Mouse (Mus musculus) ZHBTc4 (cell line): ENCODE results near the gene Fam102b.

ENCODE experiments used
- DNase-seq: peaks from one replicate; pipeline ENCODE4 v3.0.0-alpha.2; 2011; ENCODE audit warnings: low read depth, low spot score

Gene Fam102b

DNA sequence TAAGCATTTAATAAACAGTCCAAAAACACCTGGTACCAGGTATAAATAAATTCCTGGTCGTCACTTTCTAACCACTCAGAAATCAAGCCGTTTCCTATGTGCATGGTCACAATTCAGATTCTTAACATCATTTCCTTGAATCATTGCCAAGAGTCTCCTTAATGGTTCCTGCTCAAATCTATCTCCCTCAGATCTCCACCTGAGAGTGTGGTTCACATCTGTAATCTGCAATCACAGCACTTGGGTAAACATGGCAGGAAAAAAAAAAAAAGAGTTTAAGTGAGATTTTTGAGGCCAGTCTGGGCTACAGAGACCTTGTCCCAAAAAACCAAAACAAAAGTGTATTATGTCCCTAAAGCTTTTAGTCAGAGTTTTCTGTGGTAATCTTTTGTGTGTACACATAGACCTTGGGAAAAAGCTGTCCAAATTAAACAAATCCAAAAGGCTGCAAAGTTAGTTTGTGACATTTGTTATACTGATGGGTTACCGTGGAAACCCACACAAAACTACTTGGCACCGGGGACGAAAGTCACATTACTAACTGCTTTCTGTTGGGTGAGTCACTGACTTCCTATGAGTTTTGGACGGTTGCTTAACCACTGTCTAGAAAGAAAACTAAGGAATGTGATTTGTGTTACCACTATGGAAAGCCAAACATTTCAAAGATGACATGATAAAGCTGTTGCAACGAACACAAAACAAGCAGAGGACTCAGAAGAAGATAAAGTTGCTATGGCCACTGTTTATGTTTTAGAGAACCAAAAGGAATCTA lies 16.7 kb downstream of the Fam102b start:
- DNase-seq = no peak

DNA sequence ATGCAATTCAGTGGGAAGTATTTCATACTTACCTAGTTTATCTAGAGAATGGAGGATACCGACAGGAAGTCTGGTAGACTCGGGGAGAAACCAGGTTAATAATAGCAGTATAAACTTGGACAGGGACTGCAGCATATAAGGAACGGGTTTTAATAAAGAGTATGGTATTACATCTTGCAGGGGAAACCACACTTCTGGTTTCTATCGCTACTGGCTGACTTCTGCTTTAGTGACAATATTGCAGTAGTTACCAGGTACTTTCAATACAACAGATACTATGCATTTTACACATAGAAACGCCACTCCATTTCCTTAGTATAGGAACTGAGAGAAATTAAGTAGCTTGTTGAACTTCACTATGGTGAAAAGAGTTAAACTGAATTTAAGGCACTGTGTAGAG lies 19.2 kb downstream of the Fam102b start:
- DNase-seq = no peak

DNA sequence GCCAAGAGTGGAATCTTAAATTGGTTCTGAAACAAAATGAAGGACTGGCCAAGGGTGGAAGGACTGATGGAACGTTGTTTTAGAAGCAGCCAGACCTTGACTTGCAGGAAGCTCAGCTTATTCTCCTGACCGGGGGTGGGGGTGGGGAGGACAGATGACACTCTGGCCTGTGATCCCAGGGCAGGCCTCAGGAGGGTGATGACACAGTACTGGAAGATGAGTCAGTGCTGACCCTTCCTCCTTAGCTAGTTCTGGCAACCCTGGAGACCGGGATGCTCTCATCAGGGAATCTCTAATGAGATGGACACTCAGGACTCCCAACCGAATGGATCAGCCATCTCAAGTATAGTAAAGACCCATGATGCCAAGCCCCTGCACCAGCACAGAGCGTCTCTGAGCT lies 21.6 kb downstream of the Fam102b start:
- DNase-seq = no peak

DNA sequence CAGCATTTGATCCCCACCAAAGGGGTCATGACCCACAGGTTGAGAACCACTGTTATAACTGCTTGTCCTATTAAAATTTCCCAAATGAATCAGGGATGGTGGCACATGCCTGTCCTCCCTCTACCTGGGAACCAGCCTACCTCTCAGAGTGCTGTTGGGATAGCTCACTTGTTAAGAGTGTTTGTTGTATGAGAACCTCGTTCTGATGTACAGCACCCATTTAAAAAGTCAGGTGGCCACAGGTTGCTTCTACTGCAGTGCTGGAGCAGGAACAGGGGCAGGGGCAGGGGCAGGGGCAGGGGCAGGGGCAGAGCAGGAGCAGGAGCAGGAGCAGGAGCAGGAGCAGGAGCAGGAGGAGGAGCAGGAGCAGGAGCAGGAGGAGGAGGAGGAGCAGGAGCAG lies 28.2 kb downstream of the Fam102b start:
- DNase-seq = no peak

DNA sequence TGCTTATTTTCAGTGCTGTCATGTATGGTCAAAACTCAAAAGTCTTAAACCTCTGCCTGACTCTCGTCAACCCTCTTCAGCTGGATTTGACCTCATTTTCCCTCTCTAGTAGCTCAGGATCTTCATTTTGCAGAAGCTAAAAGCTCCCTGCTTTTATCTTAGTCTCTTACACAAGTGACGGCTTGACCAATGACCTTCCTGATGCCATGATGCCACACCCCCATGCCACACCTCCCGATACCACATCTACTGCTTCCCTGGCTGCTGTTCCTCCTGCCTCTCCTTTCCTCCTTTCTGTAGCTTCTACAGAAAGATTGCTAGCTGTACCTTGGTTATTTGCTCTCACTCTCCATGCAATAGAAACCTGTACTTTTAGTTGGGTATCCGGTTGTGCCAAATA lies 29.6 kb downstream of the Fam102b start:
- DNase-seq = no peak

DNA sequence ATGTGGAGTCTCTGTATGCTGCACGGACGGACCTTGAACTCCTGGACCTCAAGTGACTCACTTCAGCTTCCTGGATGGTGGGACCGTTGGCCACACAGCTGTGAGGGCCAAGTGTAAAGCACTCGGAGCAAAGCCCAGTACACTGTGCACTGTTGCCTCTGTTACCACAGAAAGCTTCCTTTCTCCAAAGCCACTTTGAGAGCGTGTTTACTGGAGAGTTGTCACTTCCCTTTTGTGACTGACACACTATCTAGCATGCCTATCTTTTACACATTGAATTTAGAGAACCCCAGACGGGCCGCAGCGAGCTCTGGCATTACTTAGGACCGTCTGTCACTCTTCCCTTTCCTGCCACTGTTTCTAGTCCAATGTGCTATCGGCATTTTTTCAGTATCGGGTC lies 30.1 kb downstream of the Fam102b start:
- no peak for DNase-seq

DNA sequence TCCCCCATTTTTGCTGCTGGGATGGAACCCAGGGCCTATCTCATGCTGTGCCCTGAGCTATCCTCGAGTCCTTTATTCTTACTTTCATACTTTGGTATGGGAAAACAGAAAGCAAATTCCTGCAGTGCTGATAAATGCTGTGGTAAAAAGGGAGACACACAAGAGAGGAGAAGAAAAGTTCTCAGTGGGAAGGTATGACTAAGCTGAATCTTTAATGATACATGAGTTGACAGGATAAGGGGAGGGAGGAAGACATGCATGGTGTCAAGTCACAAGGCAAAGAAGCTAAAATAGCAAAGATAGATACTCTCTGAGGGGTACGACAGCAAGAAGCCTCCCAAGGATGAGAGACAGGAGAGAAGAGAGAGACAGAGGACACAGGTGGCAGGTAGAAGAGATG lies 32.0 kb downstream of the Fam102b start:
- no peak for DNase-seq

DNA sequence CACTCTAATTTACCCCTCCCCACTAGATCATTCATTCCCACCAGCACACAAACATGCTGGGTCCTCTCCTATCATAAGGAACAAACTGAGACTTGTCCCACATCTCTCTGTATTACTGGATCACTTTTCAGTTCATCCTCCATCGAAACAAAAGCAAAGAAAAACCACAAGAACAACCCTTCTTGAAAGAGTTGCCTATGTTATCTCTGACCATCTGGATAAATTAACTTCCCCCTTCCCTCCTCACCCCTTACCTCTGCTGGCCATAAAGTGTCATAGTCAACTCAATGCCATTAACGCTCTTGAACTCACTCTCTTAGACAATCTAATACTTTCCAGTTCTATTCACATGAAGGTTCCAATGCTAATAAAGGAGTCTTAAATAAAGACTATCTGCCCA lies 32.9 kb downstream of the Fam102b start:
- no peak for DNase-seq

DNA sequence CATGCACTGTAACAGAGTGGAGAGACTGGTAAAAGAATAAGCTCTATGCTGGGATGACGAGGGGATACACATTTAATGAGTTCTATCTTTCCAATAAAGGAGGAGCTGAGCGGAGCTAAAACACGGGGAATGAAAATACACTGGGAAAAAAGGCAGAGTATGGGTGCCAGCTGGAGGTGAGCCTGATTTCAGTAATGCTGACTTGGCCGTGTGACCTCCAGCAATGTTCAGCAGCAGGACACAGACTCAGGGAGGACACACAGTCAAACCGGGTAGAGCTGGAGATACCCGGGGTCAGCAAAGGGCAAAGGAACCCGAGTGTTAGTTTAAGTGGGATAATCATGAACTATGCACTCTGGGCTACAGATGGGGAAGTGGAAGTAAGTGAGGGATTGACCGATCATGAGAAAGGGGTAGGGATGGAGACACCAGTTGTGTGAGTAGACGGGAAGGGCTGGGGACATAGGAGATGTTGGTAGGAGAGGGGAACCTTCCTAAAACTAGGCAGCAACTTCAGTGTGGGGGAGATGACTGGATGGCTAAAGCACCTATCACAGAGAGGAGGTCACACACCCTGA lies 37.3 kb downstream of the Fam102b start:
- DNase-seq = no peak

DNA sequence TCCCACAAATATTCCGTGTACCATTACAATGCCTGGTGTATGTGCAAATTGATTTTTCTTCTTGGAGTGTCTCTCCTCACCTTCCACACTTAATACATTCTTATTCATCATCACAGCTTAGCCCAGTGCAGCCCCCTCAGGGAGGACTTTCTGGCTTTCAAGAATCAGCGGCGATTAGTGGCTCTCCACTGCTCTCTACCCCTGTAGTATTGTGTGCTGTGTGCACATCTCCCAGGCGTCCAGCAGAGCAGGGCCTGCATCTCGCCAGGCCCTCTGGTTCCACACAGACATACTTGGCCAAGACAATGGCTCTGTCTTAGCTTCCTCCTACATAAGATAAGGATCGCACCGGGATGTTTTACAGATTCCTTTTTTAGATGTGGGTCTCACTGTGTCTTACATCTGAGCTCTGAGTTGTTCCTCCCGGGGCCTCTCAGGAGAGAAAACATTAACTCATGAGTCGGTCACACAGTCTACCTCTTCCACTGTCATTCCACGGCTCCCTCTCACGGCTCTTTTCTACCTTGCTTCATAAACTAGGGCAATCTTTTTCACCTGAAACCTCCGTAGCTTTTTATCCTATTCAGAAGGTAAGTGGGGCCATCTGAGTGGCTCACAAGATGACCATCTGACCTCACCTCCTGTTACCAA lies 40.3 kb downstream of the Fam102b start:
- no peak for DNase-seq

DNA sequence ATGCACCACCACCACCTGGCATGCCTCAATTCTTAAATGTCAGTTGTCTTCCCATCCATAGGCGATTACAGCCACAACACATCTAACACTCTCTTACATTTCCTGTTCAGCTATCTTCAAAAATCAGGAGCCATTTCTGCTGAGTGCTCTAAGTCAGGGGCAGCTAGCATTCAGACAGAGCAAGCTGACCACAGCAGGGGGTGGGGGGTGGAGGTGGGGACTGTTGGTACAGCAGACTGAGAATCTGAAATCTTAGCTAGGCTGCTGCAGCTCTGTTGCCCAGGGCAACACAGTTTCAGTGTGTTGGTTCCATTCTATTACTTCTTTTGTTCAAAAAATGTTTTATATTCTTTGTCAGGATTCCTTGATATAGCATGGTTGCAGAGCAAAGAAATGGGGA lies 40.9 kb downstream of the Fam102b start:
- DNase-seq = no peak

DNA sequence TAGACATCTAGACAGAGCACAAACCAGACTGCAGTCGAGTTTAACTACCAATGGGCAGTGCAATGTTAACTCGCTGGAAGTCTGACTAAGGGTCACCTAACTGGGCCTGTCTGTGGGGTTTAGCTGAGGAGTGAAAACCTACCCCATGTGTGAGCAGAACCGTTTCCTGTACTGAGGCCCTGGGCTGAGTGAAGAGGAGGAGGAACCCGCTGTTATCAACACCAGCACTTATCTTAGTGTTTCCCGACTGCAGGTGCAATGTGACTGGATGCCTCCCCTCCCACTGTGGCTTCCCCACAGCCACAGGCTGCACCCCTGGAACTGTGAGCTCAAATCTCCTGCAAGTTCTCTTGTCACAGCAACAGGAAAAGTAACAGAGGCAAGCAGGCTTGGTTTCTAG lies 43.4 kb downstream of the Fam102b start:
- no peak for DNase-seq

DNA sequence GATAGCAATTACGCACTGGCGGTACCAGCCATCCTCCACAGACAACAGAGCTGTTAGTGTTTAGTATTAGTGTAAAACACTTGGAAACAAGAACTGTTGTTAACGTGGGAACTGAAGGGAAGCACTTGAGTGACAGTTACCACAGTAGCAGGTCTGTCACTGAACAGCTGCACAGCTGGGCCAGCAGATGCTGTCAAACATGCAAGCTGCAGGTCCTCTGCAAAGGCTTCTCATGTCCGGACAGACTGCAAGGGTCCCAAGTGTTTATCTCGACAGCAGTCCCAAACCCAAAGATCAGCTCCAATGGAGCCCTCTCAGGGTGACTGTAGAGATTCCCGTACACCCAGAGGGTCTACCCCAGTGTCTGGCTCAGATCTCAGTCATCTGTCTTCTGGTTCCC lies 45.5 kb downstream of the Fam102b start:
- no peak for DNase-seq

DNA sequence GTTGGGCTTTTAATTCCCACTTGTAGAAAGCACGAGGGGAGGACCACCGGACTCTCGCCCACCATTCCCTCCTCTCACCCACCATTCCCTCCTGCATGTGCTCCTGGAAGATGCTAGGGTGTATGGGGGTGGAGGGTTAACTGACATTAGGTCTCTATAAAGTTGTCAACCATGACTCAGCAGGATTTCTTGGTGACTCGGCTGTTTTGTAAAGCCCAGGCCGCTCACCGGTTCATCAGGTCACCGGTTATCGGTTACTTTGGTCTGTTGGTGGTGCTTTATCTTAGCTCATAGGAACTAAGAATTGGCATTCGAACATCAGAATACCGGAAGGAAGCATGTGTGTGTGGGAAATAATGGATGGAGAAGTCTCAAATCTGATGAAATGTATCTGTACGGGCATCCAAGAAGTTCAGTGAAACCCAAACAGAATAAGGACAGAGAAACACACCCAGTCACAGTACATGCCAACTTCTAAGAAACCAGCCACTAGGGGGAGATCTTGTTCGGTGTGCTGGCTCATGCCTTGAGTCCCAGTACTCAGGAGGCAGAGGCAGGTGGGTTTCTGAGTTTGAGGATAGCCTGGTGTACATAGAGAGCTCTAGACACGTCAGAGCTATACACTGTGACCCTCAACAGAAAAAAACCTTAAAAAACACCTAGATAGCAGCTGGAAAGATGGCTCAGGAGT lies 49.9 kb downstream of the Fam102b start:
- DNase-seq = peak; percentile 78

DNA sequence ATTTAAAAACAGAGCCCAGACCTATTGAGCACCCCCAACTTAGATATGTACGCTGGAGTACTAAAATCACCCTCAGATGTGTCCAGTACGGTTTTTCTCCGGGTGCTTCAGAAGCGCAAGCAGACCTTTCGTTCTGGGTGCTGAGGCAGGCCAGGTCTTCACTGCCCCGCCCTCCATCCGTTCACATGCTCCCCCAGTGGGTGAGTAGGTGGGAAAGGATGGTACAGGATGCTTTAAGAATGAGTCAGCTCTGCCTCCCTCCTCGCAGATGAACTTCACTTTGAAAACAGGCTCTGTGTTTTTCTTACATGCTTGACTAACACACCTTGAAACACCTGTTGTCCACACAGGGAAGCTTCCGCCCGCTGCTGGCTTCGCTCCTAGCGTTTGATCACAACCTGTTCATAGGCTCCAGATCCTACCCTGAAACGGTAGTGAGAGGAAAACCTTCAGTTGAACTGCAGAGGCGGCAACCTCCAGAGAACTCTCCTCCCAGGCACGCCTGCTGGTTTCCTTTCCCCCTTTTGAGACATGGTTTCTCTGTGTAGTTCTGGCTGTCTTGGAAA lies 52.4 kb downstream of the Fam102b start:
- DNase-seq = no peak

DNA sequence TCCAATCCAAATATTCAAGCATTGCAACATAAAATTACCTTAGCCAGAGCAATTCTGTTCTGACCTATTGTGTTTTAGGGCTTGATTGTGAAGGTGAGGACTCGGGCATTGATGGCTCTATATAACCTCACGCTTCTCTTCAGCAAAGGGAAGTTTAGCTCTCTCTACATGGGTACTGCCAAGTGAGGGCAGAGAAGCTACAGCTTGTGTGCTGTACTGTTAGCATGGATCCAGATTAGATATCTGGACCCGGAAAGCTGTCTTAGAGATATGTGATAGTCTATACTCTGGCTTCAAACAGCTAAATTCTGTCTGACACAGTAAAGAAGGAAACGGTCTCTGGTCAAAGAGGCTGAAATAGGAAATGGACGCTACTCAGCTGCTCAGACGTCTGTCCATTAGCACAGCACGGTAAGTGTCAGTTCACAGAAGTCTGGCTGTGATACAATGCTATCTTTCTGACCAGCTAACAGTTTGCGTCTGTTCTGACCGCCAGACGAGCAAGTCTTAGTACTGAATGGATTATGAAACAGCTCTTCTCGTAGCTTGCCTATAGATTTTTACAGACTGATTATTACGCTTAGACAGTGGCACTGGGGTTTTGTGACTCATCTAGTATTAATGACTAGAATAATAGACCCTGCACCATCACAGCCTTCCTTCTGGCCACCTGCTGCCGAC lies 53.3 kb downstream of the Fam102b start:
- DNase-seq = no peak

DNA sequence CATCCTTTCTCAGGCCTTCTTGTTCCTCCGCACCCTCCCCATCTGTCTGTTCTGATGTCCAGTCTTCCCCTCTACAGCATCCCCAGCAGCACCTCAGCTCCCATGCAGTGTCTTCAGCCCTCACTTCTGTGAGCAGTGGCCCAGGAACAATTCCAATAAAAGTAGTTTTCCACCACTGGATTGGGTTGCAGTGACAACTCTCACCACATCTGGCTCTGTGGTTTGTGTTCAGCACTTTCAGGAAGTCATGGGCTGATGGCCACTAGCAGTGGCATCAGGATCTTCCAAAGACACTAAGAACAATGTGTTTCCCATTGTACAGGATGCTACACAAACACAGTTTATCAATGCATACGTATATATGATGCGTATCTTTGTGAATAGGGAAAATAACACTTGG lies 61.4 kb downstream of the Fam102b start:
- no peak for DNase-seq

DNA sequence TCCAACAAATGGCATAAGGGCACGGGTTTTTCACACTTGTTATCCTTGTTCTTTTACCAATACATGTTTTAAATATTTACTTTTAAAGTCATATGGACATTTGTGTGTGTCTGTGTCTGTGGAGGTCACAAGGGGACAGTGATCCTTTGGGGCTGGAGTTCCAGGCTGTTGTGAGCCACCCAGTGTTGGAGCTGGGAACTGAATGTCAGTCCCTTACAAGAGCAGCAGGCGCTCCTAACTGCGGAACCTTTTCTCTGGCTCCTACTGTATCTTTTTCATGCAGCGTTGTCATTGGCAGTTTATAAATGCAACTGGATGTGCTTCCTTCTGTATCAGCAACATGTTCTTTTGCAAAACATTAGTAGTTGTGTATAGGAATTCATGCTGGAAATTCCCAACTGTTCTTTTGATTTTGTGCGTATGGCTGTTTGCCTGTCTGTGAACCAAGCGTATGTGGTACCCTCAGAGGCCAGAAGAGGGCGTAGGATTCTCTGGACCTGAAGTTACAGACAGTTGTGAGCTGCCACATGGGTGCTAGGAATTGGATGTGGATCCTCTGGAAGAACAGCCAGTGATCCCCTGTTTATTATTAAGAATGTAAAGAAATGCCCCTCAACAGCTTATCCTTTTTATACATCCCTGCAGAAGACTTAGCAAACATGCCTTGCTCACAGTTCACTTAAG lies 62.9 kb downstream of the Fam102b start:
- peak; percentile 80 for DNase-seq

DNA sequence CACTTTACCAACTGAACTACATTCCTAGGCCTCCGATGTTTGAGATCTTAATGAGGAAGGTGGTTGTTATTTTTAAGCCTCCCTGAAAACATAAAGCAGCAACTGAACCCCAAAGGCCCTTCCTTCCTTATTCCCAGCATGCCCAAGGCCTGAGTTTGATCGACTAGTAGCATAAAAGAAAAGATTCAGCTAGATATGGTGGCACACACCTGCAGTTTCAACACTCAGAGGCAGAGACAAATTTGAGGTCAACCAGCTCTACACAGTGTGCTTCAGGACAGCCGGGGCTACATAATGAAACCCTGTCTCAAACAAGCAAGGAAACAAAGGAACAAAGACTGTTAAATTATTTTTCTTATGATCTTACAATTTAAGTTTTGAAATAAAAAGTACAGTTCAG lies 63.6 kb downstream of the Fam102b start:
- DNase-seq = no peak

DNA sequence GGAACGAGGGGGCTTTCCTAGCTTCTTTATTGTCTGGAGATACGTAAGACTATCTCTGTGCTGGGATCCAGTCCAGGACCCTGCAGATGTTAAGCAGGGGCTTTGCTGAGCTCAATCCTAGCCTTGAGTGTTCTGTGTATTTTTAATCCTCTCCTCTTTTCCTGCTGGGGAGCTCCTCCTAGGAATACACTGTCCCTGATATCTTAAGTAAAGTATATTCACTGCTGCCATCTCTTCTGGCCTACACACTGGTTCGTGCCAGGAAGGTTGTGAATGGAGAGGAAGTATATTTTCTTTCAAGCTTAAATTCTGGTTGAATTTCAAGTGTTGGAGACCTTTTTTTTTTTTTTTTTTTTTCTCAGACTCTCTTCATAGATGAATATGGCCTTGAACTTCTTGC lies 64.1 kb downstream of the Fam102b start:
- DNase-seq = no peak

DNA sequence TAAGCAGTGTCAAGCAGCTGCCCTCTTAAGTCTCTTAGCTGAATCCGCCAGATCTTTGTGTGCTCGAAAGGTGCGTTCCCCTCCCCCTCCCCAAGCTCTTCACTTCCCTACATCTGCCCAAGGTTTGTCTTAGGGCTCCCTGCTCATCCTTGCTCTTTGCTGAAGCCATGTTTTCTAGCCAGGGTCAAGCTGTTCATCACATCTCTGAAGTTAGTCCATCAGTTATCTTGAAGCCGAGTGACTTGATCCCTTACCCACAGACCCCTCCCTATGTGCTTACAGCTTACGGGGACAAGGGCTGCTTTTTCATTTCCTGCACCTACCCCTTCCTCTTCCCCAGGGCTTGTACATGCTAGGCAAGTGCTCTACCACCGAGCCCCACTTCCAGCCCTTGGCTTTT lies 65.8 kb downstream of the Fam102b start:
- DNase-seq = peak; percentile 21
